Mouse (Mus musculus) forebrain, embryonic 10.5 days (tissue): Measurements from ENCODE around the gene Tnfaip8l1. TPM values are rescaled to one million over a fixed set of nuclear protein-coding genes. Genes with fewer than 3 reads are reported as not detected.

Experiments used
- DNase-seq: peaks from one replicate; pipeline ENCODE4 v3.0.0-alpha.2; 2017; ENCODE audit warnings: low spot score; ENCODE audit errors: extremely low spot score
- H3K27ac ChIP-seq: fragments of 300-500 bp; sonication (generic); 2 replicates; pipeline ENCODE4 v1.5.1; 2016; ENCODE audit warnings: mild to moderate bottlenecking
- H3K27me3 ChIP-seq: fragments of 300-500 bp; sonication (generic); 2 replicates; pipeline ENCODE4 v1.6.1; 2016; ENCODE audit warnings: mild to moderate bottlenecking; ENCODE audit not compliant: poor library complexity, severe bottlenecking
- H3K36me3 ChIP-seq: fragments of 300-500 bp; sonication (generic); replicated peaks from 2 replicates; pipeline ENCODE4 v1.6.1; 2016; ENCODE audit warnings: mild to moderate bottlenecking, moderate library complexity
- H3K4me1 ChIP-seq: fragments of 300-500 bp; sonication (generic); 2 replicates; pipeline ENCODE4 v1.6.1; 2016
- H3K4me3 ChIP-seq: fragments of 300-500 bp; sonication (generic); 2 replicates; pipeline ENCODE4 v1.5.1; 2016; ENCODE audit warnings: mild to moderate bottlenecking, moderate library complexity
- H3K9me3 ChIP-seq: fragments of 300-500 bp; sonication (generic); 2 replicates; pipeline ENCODE4 v1.6.1; 2016; ENCODE audit warnings: mild to moderate bottlenecking, moderate library complexity
- WGBS: fragments of 180-500 bp; shearing (Covaris S2); methylation state at CpG from one replicate; pipeline ENCODE4 v1.1.7; 2016; 5-methylcytosine and 5-hydroxymethylcytosine counted together
- polyA plus RNA-seq: library from polyadenylated mRNA; unstranded; fragments of >200 nt; fragmentation: Nextera tagmentation; extraction: Ambion mirVana; gene quantifications from 2 replicates; pipeline ENCODE4 v1.2.1, GENCODE M21; 2016

The Tnfaip8l1 gene
- polyA plus RNA-seq, 1 experiment from 2014 or later = 7.4 TPM

DNA sequence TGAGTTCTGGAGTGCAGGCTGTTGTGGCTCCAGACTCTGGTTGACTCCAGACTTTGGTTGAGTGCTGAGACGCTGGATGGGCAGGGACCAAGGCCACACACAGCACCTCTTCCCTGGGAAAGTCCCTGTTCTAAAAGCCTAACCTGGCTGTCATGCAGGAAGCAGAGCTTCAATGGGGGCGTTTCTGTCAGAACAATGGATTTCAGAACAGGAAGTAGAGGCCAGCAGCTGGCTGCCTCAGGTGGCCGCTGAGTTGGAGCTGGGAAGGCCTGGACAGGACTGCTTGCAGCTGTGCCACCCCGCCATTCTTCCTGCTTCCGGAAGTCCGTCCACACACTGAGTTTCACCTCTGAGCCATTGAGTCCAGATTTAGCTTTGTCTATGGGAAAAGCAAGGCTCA is 7.6 kb downstream of the Tnfaip8l1 start:
- peak overlapping the region; percentile 79 for H3K27ac ChIP-seq
- no peaks in the 10 kb centered on the region for H3K9me3 ChIP-seq
- WGBS = 63% methylated on average over 6 of the region's 6 CpGs
- H3K4me1 ChIP-seq = peaks cover 23% of the 10 kb centered on the region
- no peak overlapping the region for H3K4me3 ChIP-seq
- peaks cover 16% of the 10 kb centered on the region for H3K36me3 ChIP-seq
- no peak for DNase-seq
- H3K27me3 ChIP-seq = no peaks in the 10 kb centered on the region

GRCm38 (mm10) chr17:56170636-56171035 is 8.4 kb downstream of the Tnfaip8l1 start:
- no peak for DNase-seq
- H3K27me3 ChIP-seq = no peaks in the 10 kb centered on the region
- peaks cover 19% of the 10 kb centered on the region for H3K4me1 ChIP-seq
- H3K27ac ChIP-seq = peak overlapping the region; percentile 79
- no peak overlapping the region for H3K4me3 ChIP-seq
- H3K9me3 ChIP-seq = no peaks in the 10 kb centered on the region
- peaks cover 24% of the 10 kb centered on the region for H3K36me3 ChIP-seq
- WGBS = 34% methylated on average over 10 of the region's 10 CpGs

DNA sequence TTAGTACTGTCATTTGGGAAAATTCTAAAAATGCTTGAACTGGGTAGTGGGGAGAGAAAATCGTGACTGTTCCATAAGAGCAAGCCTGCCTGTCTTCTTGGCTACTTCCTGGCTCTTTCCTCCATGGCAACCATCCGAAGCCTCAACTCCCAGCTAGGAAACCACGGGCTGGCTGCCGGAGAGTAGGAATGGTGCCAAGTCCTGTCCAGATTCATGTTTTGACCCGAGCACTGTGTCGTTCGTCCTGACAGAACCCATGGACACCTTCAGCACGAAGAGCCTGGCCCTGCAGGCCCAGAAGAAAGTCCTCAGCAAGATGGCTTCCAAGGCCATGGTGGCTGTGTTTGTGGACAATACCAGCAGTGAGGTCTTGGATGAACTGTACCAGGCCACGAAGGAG is 9.2 kb downstream of the Tnfaip8l1 start:
- no peak overlapping the region for H3K4me3 ChIP-seq
- peaks cover 18% of the 10 kb centered on the region for H3K4me1 ChIP-seq
- no peaks in the 10 kb centered on the region for H3K27me3 ChIP-seq
- no peak overlapping the region for H3K27ac ChIP-seq
- peaks cover 32% of the 10 kb centered on the region for H3K36me3 ChIP-seq
- DNase-seq = no peak
- WGBS = 94% methylated on average over 9 of the region's 9 CpGs
- no peaks in the 10 kb centered on the region for H3K9me3 ChIP-seq

GRCm38 (mm10) chr17:56171881-56172280 is 9.6 kb downstream of the Tnfaip8l1 start:
- 93% methylated on average over 17 of the region's 17 CpGs for WGBS
- no peaks in the 10 kb centered on the region for H3K27me3 ChIP-seq

DNA sequence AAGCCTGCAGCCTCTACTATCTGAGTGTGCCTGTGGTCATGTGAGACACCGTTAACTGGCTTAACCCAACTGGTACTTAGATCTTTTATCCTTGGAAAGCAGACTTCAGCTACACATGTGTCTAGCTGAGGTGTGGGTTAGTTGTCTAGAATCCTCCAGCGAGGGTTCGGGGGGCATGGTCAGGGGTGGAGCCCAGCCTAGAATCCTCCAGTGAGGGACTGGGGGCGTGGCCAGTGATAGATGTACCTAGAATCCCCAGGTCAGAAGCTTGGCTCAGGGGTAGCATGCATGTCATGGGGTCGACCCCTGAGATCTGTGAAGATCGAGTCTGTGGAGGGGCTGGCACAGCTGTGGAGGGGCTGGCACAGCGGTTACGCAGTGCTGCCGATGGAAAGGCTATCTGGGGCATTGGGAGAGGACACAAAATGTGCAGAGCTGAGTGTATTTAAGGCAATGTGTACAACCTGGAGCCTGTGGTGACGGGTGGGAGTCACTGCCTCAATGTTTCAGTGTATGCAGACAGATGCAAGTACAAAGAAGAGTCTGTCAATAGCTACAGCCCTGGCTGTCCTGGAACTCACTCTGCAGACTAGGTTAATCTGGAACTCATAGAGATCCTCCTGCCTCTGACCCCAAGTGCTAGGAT is 11.2 kb downstream of the Tnfaip8l1 start:
- H3K27ac ChIP-seq = no peak overlapping the region
- H3K4me3 ChIP-seq = no peak overlapping the region
- no peaks in the 10 kb centered on the region for H3K9me3 ChIP-seq
- peaks cover 53% of the 10 kb centered on the region for H3K36me3 ChIP-seq
- DNase-seq = no peak
- no peaks in the 10 kb centered on the region for H3K27me3 ChIP-seq
- H3K4me1 ChIP-seq = peaks cover 18% of the 10 kb centered on the region
- 57% methylated on average over 10 of the region's 10 CpGs for WGBS

More at GRCm38 (mm10) chr17:56171881-56172280, 9.6 kb downstream of the Tnfaip8l1 start:
- Histone ChIP-seq H3K9me3 (no peaks in the 10 kb centered on the region), H3K4me3 (no peak overlapping the region), H3K27ac (no peak overlapping the region), H3K4me1 (peaks cover 18% of the 10 kb centered on the region), H3K36me3 (peaks cover 36% of the 10 kb centered on the region)
- DNase-seq = no peak

GRCm38 (mm10) chr17:56175416-56175815 is 13.1 kb downstream of the Tnfaip8l1 start:
- DNase-seq = no peak
- Histone ChIP-seq H3K4me1 (peaks cover 8% of the 10 kb centered on the region), H3K27ac (no peak overlapping the region), H3K4me3 (no peak overlapping the region), H3K9me3 (no peaks in the 10 kb centered on the region), H3K27me3 (no peaks in the 10 kb centered on the region), H3K36me3 (peaks cover 72% of the 10 kb centered on the region)
- 100% methylated on average over 3 of the region's 3 CpGs for WGBS

DNA sequence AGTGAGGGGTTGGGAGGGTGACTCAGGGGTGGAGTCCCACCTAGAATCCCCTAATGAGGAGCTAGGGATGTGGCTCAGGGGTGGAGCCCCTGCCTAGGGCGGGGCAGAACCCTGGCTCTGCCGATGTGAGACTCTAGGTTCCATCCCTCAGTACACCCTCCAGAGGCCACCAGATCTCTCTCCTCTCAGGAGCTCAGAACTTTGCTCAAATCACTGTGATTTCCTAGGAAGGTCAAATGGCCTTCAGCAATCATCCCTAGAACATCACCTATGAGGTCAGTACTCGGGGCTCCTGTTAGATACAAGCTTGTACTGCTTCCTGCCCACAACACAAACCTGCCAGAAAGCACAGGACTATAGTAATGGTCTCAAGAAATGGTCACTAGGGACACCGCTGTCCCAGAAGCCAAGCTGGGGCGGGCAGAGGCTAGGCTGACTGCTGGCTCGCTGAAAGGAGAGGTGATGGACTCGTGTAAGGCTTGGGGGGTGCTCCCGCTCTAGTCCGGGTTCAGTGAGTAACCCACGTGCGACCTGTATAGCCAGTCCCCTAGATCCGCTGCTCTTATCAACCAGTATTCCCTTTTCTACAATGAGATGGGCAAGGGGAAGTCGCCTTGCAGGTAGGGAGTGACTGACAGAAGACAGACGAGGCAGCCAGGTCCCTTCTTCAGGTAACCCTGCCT is 20.8 kb downstream of the Tnfaip8l1 start:
- no peaks in the 10 kb centered on the region for H3K27me3 ChIP-seq
- H3K9me3 ChIP-seq = no peaks in the 10 kb centered on the region
- H3K27ac ChIP-seq = peak overlapping the region; percentile 85
- peaks cover 66% of the 10 kb centered on the region for H3K36me3 ChIP-seq
- peaks cover 32% of the 10 kb centered on the region for H3K4me1 ChIP-seq
- DNase-seq = peak; percentile 21
- peak overlapping the region; percentile 79 for H3K4me3 ChIP-seq
- 3% methylated on average over 14 of the region's 14 CpGs for WGBS

DNA sequence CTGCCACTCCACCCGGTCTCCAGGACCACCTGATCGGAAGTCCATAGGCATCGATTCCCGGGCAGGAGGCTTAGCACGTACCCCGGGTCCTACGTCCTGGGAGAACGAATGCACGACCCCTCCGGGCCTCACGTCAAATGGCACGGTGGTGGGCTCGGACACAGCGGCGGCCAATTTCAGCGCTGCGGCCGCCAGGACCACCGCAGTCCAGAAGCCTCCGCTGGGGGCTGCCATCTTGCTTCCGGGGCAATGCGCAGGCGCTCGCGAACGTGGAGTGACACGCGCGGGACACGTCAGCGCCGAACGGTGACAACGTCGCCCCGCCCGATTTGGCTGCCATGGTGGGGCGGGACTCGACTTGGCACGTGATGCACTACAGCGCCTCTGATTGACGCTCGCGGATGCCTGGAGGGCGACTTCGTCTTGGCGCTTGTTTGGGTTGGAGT is 21.4 kb downstream of the Tnfaip8l1 start, which contains the start of gene Mydgf:
TSS of gene Mydgf (minus strand) at position 263 of the 446 bp plus-strand sequence.
- WGBS = under 1% methylated on average over 47 of the region's 47 CpGs
- peak within 1 kb of the TSS; percentile 85 for H3K27ac ChIP-seq
- no peaks in the 10 kb centered on the region for H3K27me3 ChIP-seq
- H3K9me3 ChIP-seq = no peaks in the 10 kb centered on the region
- peak; percentile 94 for DNase-seq
- H3K4me1 ChIP-seq = peaks cover 32% of the 10 kb centered on the region
- H3K4me3 ChIP-seq = peak within 1 kb of the TSS; percentile 79
- H3K36me3 ChIP-seq = peaks cover 66% of the 10 kb centered on the region

DNA sequence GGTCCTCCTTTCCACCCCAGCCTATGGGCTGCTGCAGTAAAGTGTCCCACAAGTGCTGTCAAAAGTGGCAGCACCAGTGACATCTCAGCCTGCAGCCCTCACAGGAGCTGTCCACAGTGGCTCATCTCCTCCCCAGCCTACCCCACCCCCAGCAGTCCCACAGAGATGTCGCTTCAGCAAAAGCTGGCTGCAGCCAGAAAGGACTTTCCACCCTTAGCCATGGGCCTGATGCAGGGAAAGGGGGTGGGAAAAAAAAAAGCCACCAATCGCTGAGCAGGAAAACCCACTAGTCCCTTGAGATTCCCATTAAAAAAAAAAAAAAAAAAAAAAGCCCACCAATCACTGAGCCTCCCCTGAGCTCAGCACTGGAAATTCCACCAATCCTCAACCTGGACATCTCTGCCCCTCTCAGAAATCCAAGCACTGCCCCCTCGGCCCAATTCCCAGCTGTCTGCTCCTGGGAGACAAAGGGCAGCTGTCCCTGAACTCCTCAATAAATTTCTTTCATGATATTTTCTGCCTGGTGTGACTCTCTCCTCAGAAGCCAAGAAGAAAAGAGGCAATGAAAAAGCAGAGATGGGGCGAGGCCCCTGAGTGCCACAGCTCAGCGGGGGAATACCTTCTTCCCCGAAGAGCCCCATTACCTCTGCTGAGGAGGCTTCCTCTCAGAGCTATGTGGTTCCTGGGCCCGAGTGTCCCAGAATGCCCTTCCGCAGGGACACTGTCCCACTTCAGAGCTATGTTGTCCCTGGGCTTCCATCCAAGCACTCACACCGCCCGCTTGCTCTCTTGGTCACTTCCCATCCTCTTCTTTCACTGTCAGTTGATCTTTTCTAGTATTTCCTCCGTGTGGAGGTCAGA is 23.2 kb downstream of the Tnfaip8l1 start:
- Histone ChIP-seq H3K36me3 (peaks cover 66% of the 10 kb centered on the region), H3K4me1 (peaks cover 32% of the 10 kb centered on the region), H3K27me3 (no peaks in the 10 kb centered on the region), H3K4me3 (no peak overlapping the region), H3K27ac (peak overlapping the region; percentile 51; the same call in 1 of the 2 replicates), H3K9me3 (no peaks in the 10 kb centered on the region)
- peak; percentile 22 for DNase-seq
- WGBS = 52% methylated on average over 11 of the region's 11 CpGs

DNA sequence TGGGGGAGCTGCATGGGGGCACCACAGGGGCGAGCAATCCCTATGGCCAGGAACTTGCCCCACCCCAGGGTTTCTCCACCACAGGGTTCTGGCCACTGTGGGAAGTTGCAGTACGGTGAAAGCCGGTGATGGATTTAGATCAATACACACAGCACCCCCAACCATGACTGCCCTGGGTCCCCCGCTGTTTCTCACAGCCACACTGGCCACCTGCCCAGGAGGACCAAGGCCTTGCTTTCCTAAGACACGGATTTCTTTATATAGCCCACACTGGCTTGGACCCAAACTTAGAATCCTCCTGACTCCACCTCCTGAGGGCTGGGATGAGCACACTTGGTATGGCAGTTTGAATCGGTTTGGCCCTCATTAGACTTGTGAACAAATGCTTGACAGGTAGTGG is 29.0 kb downstream of the Tnfaip8l1 start:
- H3K27ac ChIP-seq = no peak overlapping the region
- peaks cover 100% of the 10 kb centered on the region for H3K36me3 ChIP-seq
- H3K4me3 ChIP-seq = no peak overlapping the region
- H3K9me3 ChIP-seq = no peaks in the 10 kb centered on the region
- WGBS = 91% methylated on average over 6 of the region's 6 CpGs
- no peaks in the 10 kb centered on the region for H3K27me3 ChIP-seq
- no peaks in the 10 kb centered on the region for H3K4me1 ChIP-seq
- DNase-seq = no peak

GRCm38 (mm10) chr17:56194357-56194756 is 32.1 kb downstream of the Tnfaip8l1 start:
- peaks cover 100% of the 10 kb centered on the region for H3K36me3 ChIP-seq
- no peak overlapping the region for H3K27ac ChIP-seq
- no peaks in the 10 kb centered on the region for H3K27me3 ChIP-seq
- no peaks in the 10 kb centered on the region for H3K4me1 ChIP-seq
- no peak for DNase-seq
- peaks cover 5% of the 10 kb centered on the region; the same call in 1 of the 2 replicates for H3K9me3 ChIP-seq
- no peak overlapping the region for H3K4me3 ChIP-seq
- 92% methylated on average over 12 of the region's 12 CpGs for WGBS

DNA sequence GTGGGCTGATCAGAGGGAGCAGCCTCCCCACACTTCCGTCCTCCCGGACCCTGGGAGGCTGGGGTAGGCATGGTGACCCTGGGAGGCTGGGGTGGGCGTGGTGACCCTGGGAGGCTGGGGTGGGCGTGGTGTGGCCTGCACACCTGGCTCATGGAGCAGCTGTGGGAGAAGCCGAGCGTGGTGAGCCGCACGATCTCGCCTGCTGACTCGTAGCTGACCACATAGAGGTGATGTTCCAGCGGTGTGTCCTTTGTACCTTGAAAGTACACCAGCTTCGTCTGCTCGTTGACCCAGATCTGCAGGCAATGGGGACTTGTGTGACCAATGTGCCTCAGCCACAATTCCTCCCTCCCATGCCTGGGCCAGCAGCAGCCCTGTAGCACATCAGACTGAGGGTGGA is 32.5 kb downstream of the Tnfaip8l1 start:
- WGBS = 91% methylated on average over 13 of the region's 13 CpGs
- H3K36me3 ChIP-seq = peaks cover 99% of the 10 kb centered on the region

More for the DNA sequence above, 32.5 kb downstream of the Tnfaip8l1 start:
- Histone ChIP-seq H3K9me3 (peaks cover 5% of the 10 kb centered on the region; the same call in 1 of the 2 replicates), H3K27me3 (no peaks in the 10 kb centered on the region), H3K27ac (no peak overlapping the region), H3K4me1 (no peaks in the 10 kb centered on the region), H3K4me3 (no peak overlapping the region)
- no peak for DNase-seq
